Mouse (Mus musculus) forebrain, embryonic 16.5 days (tissue): ENCODE results near the gene Abhd12b. TPM values are rescaled to one million over a fixed set of nuclear protein-coding genes. Genes with fewer than 3 reads are reported as not detected.

Source experiments
- ATAC-seq: fragments of 200-750 bp; cut with Nextera tagmentation; 2 replicates; pipeline ENCODE4 v1.8.0; 2017; ENCODE audit warnings: mild to moderate bottlenecking, moderate library complexity
- H3K27ac ChIP-seq: fragments of 300-500 bp; sonication (generic); 2 replicates; pipeline ENCODE4 v1.5.1; 2014; ENCODE audit warnings: low read length, control low read depth
- H3K27me3 ChIP-seq: fragments of 300-500 bp; sonication (generic); replicated peaks from 2 replicates; pipeline ENCODE4 v1.6.1; 2014; ENCODE audit warnings: low read length; ENCODE audit not compliant: control insufficient read depth, insufficient read depth
- H3K36me3 ChIP-seq: fragments of 300-500 bp; sonication (generic); 2 replicates; pipeline ENCODE4 v1.6.1; 2014; ENCODE audit not compliant: control insufficient read depth, insufficient read depth
- H3K4me1 ChIP-seq: fragments of 300-500 bp; sonication (generic); replicated peaks from 2 replicates; pipeline ENCODE4 v1.6.1; 2014; ENCODE audit warnings: low read length; ENCODE audit not compliant: control insufficient read depth, insufficient read depth
- H3K4me2 ChIP-seq: fragments of 300-500 bp; sonication (generic); 2 replicates; pipeline ENCODE4 v1.6.1; 2014; ENCODE audit warnings: mild to moderate bottlenecking, low read length, control low read depth
- H3K4me3 ChIP-seq: fragments of 300-500 bp; sonication (generic); replicated peaks from 2 replicates; pipeline ENCODE4 v1.5.1; 2014; ENCODE audit warnings: mild to moderate bottlenecking, low read length, control low read depth
- H3K9ac ChIP-seq: fragments of 300-500 bp; sonication (generic); replicated peaks from 2 replicates; pipeline ENCODE4 v1.6.1; 2014; ENCODE audit warnings: low read depth, low read length, control low read depth
- H3K9me3 ChIP-seq: fragments of 300-500 bp; sonication (generic); 2 replicates; pipeline ENCODE4 v1.6.1; 2016; ENCODE audit warnings: low read length; ENCODE audit not compliant: control insufficient read depth
- WGBS: fragments of 180-500 bp; shearing (Covaris S2); extraction: QIAGEN DNeasy Blood & Tissue Kit; methylation state at CpG from one replicate; pipeline ENCODE4 v1.1.7; 2014; 5-methylcytosine and 5-hydroxymethylcytosine counted together
- polyA plus RNA-seq: library from polyadenylated mRNA; unstranded; fragments of >200 nt; fragmentation: Nextera tagmentation; extraction: Ambion mirVana; gene quantifications from 2 replicates; pipeline ENCODE4 v1.2.1, GENCODE M21; 2015

Abhd12b gene
- polyA plus RNA-seq, 1 experiment from 2014 or later, result not detected

GRCm38 (mm10) chr12:70213601-70214000, 59.7 kb downstream of the Abhd12b start:
- H3K9me3 ChIP-seq, result no peaks in the 10 kb centered on the region
- no peak overlapping the region for H3K27ac ChIP-seq
- ATAC-seq, result no peak
- H3K9ac ChIP-seq, result no peak overlapping the region
- H3K4me2 ChIP-seq, result no peak overlapping the region
- H3K27me3 ChIP-seq, result no peaks in the 10 kb centered on the region
- H3K36me3 ChIP-seq, result no peaks in the 10 kb centered on the region
- peaks cover 4% of the 10 kb centered on the region for H3K4me1 ChIP-seq
- 87% methylated on average over 6 of the region's 6 CpGs for WGBS
- H3K4me3 ChIP-seq, result no peak overlapping the region

- ATAC-seq, result no peak
- WGBS, result 91% methylated on average over 8 of the region's 8 CpGs
Measured at GRCm38 (mm10) chr12:70214281-70214680, 60.3 kb downstream of the Abhd12b start.

GRCm38 (mm10) chr12:70216229-70216800, 62.4 kb downstream of the Abhd12b start:
- H3K9me3 ChIP-seq, result no peaks in the 10 kb centered on the region
- ATAC-seq, result no peak

More at GRCm38 (mm10) chr12:70214281-70214680, 60.3 kb downstream of the Abhd12b start:
- Histone ChIP-seq H3K4me3 (no peak overlapping the region), H3K4me2 (no peak overlapping the region), H3K27ac (no peak overlapping the region), H3K9ac (no peak overlapping the region), H3K4me1 (peaks cover 4% of the 10 kb centered on the region), H3K36me3 (no peaks in the 10 kb centered on the region), H3K27me3 (no peaks in the 10 kb centered on the region), H3K9me3 (no peaks in the 10 kb centered on the region)

GRCm38 (mm10) chr12:70218795-70219540, 65.0 kb downstream of the Abhd12b start:
- H3K4me1 ChIP-seq, result peaks cover 4% of the 10 kb centered on the region
- H3K4me2 ChIP-seq, result no peak overlapping the region
- no peaks in the 10 kb centered on the region for H3K27me3 ChIP-seq
- no peaks in the 10 kb centered on the region for H3K9me3 ChIP-seq
- no peak overlapping the region for H3K9ac ChIP-seq
- 91% methylated on average over 8 of the region's 8 CpGs for WGBS
- no peaks in the 10 kb centered on the region for H3K36me3 ChIP-seq
- ATAC-seq, result no peak
- no peak overlapping the region for H3K4me3 ChIP-seq
- no peak overlapping the region for H3K27ac ChIP-seq

More at GRCm38 (mm10) chr12:70216229-70216800, 62.4 kb downstream of the Abhd12b start:
- H3K4me3 ChIP-seq, result no peak overlapping the region
- H3K27me3 ChIP-seq, result no peaks in the 10 kb centered on the region
- H3K9ac ChIP-seq, result no peak overlapping the region
- WGBS, result 22% methylated on average over 16 of the region's 16 CpGs
- H3K36me3 ChIP-seq, result no peaks in the 10 kb centered on the region
- H3K4me2 ChIP-seq, result no peak overlapping the region
- no peak overlapping the region for H3K27ac ChIP-seq
- H3K4me1 ChIP-seq, result peaks cover 4% of the 10 kb centered on the region

GRCm38 (mm10) chr12:70221425-70221824, 67.5 kb downstream of the Abhd12b start:
- no peak overlapping the region for H3K4me3 ChIP-seq
- peaks cover under 1% of the 10 kb centered on the region; the same call in 1 of the 2 replicates for H3K4me1 ChIP-seq
- no peak overlapping the region for H3K9ac ChIP-seq
- no peak overlapping the region for H3K27ac ChIP-seq
- H3K27me3 ChIP-seq, result no peaks in the 10 kb centered on the region
- no peak for ATAC-seq
- no peaks in the 10 kb centered on the region for H3K36me3 ChIP-seq
- no peaks in the 10 kb centered on the region for H3K9me3 ChIP-seq
- no peak overlapping the region for H3K4me2 ChIP-seq
- 80% methylated on average over 5 of the region's 5 CpGs for WGBS

GRCm38 (mm10) chr12:70223331-70223730, 69.4 kb downstream of the Abhd12b start:
- H3K27ac ChIP-seq, result no peak overlapping the region
- 68% methylated on average over 4 of the region's 4 CpGs for WGBS
- H3K36me3 ChIP-seq, result no peaks in the 10 kb centered on the region
- no peak overlapping the region for H3K4me2 ChIP-seq
- H3K27me3 ChIP-seq, result no peaks in the 10 kb centered on the region
- peaks cover 8% of the 10 kb centered on the region for H3K4me1 ChIP-seq
- no peak overlapping the region for H3K9ac ChIP-seq
- H3K4me3 ChIP-seq, result no peak overlapping the region
- ATAC-seq, result no peak
- H3K9me3 ChIP-seq, result no peaks in the 10 kb centered on the region

GRCm38 (mm10) chr12:70226655-70227054, 72.7 kb downstream of the Abhd12b start:
- Histone ChIP-seq H3K9me3 (no peaks in the 10 kb centered on the region), H3K27me3 (no peaks in the 10 kb centered on the region), H3K4me2 (peak overlapping the region; percentile 85), H3K36me3 (no peaks in the 10 kb centered on the region), H3K4me1 (peaks cover 8% of the 10 kb centered on the region), H3K9ac (no peak overlapping the region), H3K27ac (no peak overlapping the region), H3K4me3 (no peak overlapping the region)
- 34% methylated on average over 5 of the region's 5 CpGs for WGBS
- no peak for ATAC-seq

- H3K9ac ChIP-seq, result peak overlapping the region; percentile 55
- peaks cover 8% of the 10 kb centered on the region for H3K4me1 ChIP-seq
- H3K27ac ChIP-seq, result no peak overlapping the region
- H3K9me3 ChIP-seq, result no peaks in the 10 kb centered on the region
- H3K4me2 ChIP-seq, result peak overlapping the region; percentile 85
- WGBS, result 1% methylated on average over 52 of the region's 52 CpGs
- peak; percentile 79 for ATAC-seq
- H3K36me3 ChIP-seq, result no peaks in the 10 kb centered on the region
- H3K27me3 ChIP-seq, result no peaks in the 10 kb centered on the region
- peak overlapping the region; percentile 48 for H3K4me3 ChIP-seq
Measured at GRCm38 (mm10) chr12:70227121-70227932, 73.4 kb downstream of the Abhd12b start.

GRCm38 (mm10) chr12:70228155-70228554, 74.2 kb downstream of the Abhd12b start:
- Histone ChIP-seq H3K27ac (no peak overlapping the region), H3K4me2 (no peak overlapping the region), H3K4me1 (peaks cover 8% of the 10 kb centered on the region), H3K36me3 (no peaks in the 10 kb centered on the region), H3K27me3 (no peaks in the 10 kb centered on the region), H3K9me3 (no peaks in the 10 kb centered on the region), H3K4me3 (no peak overlapping the region), H3K9ac (no peak overlapping the region)
- ATAC-seq, result no peak
- WGBS, result 72% methylated on average over 11 of the region's 11 CpGs
